Mouse (Mus musculus): Measurements from ENCODE around the gene Sbf2.
A peak's percentile ranks its signal among the peaks of the same experiment; 100 is the strongest.
"Not testable (repeated sequence)": the region's sequence is repeated elsewhere in the genome, so short reads cannot be mapped to it uniquely, and the experiment has no call there.

Gene Sbf2

DNA sequence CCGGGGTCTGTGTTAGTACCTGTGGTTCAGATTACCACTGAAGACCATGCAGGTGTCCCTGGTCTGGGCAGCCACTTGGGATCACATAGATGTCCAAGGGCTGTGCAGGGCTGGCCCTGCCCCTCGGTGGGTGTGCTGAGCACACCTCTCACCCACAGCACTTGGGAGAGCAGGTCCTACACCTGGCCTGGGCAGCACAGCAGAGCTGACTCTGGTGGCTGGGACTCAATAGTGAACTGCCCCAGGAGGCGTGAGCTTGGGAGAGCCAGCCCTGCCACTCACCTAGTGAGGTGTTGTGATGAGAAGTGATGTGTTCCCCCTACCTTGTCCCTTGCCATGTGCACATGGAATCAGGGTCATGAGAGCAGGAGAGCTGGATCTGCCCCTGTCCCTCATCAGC is 31.0 kb downstream of the Sbf2 start:
- DNase-seq (ENCODE audit: low spot score in 2 of 2): no peak

DNA sequence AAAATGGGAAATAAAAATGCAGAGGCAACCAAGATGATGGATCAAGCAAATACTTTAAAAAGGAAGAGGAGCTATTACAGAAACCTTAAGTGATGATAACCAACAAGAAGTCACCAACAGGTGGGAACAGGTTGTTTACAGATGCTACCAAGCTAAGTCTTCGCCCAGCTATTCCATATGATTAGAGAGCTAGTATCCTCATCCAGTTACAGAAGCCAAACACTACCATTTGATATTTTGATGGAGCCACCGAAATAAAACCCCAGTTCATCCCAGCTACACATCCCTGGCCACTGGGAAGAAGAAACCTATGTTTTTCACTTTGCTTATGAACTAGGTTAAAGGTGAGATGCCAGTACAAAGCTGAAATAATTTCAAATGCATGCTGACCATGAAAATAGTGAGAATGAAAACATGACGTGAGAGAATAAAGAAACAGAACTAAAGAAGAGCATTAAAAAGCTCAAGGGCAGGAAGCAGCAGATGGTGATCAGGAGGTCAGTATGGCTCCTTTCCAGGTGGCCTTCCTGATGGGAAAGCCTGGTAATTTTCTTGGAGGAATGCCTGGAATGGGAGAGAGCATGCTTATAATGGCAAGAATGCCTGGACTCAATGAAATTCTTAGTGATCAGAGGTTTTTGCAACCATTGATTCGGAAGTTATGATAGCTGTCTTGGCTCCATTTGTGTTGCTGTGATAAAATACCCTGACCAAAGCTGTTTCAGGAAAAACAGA is 48.7 kb downstream of the Sbf2 start:
- no peak for DNase-seq (ENCODE audit: low spot score in 2 of 2)

DNA sequence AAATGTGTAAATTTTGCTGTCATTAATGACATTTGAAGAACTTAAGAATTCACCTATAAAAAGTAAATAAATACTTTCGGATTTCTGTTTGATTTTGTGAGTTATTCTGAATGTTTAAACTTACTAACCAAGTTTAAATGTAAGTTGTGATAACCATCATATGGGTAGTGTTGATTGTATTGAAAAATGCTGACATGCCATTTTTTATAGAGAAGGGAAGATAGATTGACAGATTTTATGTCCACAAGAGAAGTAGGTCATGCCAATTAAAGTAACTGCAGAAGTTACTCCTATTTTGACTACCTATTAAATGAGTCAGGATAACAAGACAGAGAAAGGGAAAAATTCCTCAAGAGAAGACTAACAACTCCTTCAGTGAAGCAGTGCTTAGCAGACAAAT is 53.1 kb downstream of the Sbf2 start:
- DNase-seq (ENCODE audit: low spot score in 2 of 2): no peak

DNA sequence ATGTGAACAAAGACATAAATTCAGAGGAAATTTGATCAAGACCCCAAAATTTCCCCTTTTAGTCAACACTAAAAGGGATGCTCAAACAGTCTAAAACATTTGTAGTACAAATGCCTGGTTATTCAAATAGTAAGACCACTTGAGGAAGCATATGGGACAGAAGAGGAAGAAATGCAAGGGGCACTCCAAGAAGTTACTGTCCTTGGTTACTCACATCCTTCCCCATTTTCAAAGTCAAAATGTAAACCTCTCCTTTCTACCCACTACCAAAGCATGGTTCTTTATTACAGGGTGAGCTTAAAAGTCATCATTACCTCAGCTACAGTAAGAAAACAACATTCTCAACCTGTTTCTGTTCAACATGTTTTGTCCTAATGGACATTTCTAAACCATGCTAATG is 57.7 kb downstream of the Sbf2 start:
- DNase-seq (ENCODE audit: low spot score in 2 of 2): no peak

DNA sequence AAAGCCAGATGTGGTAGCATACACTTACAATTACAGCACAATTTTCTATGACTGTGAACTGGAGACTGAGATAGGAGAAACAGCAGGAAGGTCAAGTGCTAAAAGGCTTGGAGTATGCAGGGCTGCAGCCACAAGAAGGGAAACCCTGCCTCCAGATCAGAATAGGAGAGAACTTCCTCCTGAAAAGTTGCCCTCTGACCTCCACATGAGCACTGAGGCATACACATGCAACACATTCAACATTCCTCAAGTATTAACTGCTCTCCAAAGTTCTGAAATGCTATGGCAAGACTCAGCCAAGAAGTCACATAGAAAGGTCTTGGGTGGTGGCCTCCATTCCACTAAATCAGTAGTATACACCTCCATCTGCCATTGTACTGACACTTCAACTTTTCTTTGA is 58.5 kb downstream of the Sbf2 start:
- DNase-seq (ENCODE audit: low spot score in 2 of 2): no peak

DNA sequence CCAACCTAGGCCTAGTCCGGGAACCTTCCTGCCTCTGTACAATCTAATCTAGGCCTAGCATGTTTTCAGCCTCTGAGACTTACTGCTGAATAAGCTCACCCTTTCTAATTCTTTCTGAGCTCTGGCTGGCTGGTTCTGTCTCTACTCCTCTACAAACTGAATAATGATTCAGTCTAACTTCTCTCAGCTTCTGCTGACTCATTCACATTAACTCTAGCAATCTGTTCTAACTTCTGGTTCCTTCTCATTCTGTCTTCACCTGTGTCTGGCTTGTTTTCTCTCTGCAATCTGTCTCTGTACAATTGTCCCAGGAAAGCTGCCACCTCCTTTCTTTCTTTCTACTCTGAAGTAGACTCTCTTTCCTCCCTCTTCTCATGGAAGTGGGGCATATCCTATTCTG is 59.5 kb downstream of the Sbf2 start:
- no peak for DNase-seq (ENCODE audit: low spot score in 2 of 2)

DNA sequence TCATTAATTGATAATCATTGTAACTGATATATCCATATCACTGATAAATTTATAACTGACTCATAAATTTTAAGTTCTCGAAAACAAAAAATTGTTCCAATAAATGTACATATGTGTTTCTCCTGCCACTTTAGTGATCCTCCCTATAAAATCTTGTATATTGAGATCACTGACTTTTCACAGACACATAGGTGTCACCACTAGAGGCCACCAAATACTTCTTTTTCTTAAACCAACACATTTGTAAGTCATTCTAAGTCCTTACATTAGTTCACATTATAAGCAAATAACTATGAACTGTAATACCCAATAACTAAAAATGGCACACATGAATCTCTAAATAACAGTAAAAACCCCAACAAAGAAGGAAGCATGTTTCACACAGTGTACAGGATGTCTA is 66.5 kb downstream of the Sbf2 start:
- no peak for DNase-seq (ENCODE audit: low spot score in 2 of 2)

DNA sequence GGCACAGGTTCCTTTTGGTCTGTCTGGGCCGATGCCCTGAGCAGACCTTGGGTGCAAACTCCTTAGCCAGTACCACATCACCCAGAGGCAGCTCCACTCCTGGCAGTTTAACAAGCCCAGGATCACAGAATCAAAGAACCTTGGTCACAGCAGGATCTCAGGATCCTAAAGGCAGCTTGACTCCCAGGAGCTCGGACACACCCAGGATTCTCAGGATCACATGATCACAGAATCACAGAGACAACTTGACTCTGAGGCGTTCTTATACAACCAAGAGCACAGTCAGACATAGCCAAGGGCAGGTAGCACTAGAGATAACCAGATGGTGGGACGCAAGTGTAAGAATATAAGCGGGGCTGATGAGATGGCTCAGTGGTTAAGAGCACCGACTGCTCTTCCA is 71.4 kb downstream of the Sbf2 start:
- DNase-seq (ENCODE audit: low spot score in 2 of 2): no peak

DNA sequence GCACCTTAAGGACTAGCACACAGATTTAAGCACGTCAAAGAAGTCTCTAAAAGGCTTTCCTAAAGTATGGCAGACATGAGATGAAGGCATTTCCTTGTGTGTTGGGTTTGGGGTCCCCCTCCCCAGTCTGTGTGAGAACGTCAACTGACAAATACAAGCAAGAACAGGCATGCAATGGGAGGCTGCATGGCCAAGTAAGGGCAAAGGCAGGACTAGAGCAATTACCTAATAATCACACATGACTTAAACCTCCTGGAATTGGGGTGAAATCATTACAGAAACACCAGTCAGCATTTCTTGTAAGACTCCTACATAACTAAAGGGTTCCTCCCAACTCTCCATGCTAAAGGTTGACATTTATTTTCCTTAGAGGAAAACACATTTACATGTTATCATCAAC is 75.5 kb downstream of the Sbf2 start:
- no peak for DNase-seq (ENCODE audit: low spot score in 2 of 2)

DNA sequence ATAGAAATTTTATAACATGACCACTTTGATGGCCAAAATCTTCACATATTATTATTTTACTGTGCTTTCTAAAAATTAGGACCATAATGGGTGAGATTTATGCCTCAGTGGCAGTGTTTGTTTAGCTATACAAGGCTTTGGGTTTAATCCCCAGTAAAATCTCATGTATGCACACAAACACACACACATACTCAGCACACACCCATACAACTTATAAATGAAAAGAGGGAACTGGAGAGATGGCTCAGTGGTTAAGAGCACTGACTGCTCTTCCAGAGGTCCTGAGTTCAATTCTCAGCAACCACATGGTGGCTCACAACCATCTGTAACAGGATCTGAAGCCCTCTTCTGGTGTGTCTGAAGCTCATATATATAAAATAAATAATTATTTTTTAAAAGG is 84.4 kb downstream of the Sbf2 start:
- DNase-seq (ENCODE audit: low spot score in 2 of 2): not testable (repeated sequence)

DNA sequence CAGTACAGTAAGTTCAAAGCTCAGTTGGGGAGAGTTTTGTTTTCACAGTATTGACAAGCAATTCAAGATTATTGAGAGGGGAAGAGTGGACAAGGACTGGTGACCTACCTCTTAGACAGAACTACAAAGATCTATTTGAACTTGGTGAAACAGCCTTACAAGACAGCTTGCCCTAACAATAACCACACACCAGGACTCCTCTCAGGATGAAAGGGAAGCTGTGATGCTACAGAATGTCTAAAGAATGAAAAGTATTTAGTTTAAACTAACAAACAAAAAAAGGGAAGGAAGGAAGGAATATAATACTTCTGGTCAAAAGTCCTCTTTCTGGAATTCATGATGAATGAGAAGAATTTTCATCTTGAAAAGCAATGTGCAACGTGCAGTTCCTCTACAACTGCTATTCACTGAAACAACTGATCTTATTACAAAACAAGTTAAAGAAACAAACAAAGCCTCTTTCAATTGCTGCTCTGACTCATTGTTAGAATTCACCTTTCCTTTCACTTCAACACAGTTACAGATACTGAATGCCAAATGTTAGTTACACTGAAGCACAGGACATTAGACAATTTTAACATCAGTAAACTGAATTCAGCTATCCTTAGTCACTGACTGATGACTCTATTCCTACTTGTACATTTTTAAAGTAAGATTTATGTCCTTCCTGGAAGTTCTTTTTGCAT is 89.5 kb downstream of the Sbf2 start:
- DNase-seq (ENCODE audit: low spot score in 2 of 2): no peak

DNA sequence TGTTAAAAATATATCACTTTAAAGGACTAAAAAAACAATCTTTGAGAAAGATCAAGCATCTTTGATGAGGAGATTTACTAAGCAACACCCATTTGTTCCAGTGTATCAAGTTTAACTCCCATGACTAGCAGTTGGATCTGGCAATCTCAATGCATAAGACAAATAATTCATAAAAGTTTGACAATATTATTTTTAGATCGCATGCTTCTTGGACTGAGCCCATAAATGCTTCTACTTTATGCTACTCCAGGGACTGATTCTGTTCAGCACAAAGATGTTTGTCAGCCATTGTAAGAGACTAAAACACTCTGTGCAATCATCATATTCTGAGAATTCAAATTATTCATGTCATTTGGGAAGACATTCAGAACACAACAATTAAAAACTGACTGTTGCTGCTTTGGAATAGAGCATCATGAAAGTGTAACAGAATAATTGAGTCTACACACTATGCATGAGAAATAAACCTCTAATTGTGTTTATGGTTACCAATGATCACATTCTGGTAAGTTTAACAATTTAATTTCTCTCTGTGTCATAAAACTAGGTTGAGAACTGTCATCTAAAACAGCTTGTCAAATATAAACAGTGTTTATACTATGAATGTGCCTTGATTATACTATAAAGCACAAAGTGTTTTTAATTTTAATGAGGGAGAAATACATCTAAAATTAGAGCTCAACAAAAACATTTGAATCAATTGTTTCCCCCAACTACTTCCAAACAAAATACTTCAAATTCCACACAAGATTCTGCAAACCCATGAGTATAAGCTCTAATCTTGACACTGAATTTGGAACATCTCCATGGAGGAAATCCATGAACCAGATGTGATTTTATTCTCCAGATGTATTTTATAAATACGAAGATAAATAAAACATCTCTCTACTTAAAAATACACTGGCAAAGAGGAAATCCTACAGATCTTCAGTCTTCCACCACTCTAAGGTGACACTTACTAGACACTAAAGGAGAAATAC is 98.2 kb downstream of the Sbf2 start:
- DNase-seq (ENCODE audit: low spot score in 2 of 2): no peak

DNA sequence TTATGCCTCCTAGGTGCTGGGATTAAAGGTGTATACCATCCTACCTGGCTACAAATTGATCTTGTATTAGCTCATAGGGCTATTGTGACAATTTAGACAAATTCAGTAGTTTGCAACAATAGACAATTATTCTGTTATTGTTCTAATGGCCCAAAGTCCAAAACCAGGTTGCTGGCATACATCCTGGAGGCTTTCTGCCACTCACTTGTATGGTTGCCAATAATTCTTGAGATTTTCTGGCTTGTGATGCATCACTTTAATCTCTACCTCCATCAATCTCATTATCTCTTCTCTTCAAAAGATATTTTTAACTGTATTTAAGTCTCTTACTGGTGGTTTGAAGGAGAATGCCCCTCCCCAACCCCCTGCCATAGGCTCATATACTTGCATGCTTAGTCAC is 100.6 kb downstream of the Sbf2 start:
- DNase-seq (ENCODE audit: low spot score in 2 of 2): no peak

DNA sequence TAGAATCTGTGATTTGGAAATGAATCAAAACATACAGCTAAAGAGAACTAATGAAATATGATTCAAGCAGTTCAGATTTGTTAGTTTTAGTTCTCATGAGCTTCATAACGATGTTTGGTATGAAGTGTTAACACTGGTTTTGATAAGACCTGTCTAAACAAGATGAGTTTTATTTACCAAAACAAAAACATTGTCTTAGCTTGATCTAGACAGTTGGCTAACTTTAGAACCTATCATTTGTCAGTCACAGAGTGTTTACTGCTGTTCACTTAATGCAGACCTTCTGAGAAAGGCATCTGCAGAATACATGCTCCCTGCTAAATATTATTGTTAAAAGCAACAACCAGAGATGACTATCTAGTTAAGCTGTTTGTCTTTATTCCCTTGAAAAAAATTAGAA is 116.1 kb downstream of the Sbf2 start:
- no peak for DNase-seq (ENCODE audit: low spot score in 2 of 2)

DNA sequence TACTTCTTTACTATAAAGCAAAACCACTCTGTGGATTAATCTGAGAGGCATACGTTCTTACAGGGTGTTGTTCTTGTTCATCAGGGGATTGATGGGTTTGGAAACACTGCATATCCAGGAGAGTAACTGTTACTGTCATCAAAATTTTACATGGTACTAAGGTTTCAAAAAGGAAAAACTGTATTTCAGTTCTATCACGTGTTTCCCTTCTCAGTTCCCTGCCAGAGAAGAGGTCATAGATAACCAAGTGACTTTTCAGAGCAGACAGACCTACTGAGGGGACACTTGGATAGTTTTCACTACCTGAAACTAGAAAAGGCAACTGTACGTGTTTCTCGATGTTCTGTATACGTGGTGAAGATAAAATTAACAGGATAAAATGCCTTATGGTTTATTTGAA is 123.7 kb downstream of the Sbf2 start:
- no peak for DNase-seq (ENCODE audit: low spot score in 2 of 2)

DNA sequence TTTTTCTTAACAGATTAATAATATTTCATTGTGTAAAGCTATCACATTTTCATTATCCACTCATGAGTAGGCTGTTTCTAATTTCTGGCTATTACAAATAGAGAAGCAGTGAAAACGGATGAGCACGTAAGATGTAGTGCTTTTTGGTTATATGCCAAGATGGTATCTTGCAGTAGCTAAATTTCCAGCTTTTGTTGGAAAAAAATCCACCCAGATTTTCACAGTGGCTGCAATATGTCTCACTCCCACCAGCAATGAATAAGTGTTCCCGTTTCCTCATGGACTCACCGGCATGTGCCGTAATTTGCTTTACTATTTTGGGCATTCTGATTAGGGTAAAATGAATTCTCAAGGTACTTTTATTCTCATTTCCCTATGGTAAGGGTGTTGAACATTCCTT is 129.7 kb downstream of the Sbf2 start:
- no peak for DNase-seq (ENCODE audit: low spot score in 2 of 2)

DNA sequence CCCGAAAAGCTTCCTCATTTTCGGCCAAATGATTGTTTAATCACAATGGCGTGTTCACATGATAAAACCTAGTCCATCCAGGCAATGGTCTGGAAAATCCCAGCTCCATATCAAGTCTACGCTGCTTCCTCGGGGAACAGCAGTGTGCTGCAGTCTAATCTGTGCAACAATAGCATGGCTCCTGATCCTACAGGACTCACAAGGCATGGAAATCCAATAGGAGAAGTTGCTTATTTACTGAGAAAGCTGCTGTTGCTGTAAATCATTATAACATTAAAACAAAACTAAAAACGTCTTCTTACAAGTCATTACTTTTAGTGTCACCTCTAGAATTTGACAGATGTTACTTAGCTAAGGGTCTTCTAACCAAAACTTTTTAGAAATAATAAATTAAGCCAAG is 143.7 kb downstream of the Sbf2 start:
- no peak for DNase-seq (ENCODE audit: low spot score in 2 of 2)

DNA sequence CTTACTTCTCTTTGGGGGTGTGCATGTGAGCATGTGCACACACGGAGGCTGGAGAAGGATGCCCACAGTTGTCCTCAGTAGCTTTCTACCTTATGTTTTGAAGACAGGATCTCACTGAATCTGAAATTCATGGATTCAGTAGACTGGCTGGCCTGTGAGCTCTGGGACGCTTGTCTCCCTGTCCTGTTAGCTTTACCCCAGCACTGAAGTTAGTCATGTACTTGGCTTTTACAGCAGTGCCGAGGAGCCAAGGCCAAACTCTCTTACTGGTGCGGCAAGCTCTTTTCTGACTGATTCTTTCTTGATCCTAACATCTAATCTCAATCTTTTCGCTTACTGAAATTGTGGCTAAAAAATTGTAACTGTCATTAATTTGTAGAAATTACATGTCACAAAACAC is 151.3 kb downstream of the Sbf2 start:
- DNase-seq (ENCODE audit: low spot score in 2 of 2): no peak

DNA sequence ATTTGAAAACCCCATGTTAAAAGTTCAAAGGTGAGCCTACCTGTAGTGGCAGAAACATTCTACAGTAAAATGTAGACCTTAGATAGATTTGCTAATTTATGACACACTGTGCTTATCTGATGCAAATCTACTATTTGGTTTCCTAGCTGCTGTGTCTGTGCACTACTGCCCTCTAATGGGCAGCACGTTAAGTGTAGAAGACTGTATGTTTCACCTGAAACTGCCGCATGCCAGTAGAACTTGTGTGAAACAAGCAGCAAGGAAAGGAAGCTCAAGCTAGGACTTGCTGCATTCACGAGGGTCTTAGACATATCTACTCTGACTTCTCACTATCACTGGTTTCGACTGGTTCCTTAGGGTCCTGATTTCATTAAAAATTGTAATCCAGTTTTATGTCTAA is 182.4 kb downstream of the Sbf2 start:
- DNase-seq (ENCODE audit: low spot score in 2 of 2): peak; percentile 18 to 63

DNA sequence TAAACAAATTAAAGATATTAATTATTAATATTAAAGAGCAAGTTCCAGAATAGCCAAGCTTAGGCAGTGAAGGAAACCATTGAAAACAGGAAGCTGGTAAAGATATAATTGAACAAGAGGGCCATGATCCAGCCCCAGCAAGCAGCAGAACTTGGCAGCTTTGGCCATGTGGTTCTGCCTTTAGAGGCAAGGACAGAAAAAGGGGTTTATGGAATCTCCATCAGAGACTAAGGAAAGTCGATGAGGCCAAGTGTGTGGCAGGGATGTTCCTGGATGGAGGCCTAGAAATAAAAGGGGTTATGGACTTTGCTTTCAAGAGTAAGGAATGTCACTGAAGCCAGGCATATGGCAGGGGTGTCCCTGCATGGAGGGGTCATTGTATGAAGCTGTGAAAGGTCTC is 198.4 kb downstream of the Sbf2 start:
- no peak for DNase-seq (ENCODE audit: low spot score in 2 of 2)

DNA sequence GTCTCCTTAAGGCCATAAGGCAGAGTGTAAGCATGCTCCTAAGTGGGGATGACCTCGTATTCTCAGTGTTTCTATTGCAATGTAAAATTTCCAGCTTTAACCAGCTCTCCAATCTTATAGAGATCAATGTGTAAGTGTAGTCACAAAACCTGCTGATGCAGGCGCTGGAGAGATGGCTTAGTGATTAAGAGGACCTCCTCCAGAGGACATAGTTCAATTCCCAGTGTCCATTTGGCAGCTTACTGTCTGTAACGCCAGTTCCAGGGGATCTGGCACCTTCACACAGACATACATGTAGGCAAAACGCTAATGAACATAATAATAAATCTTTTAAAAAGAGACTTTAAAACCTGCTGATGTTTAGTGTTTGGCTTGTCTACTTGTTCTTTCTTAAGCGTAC is 200.4 kb downstream of the Sbf2 start:
- no peak for DNase-seq (ENCODE audit: low spot score in 2 of 2)

DNA sequence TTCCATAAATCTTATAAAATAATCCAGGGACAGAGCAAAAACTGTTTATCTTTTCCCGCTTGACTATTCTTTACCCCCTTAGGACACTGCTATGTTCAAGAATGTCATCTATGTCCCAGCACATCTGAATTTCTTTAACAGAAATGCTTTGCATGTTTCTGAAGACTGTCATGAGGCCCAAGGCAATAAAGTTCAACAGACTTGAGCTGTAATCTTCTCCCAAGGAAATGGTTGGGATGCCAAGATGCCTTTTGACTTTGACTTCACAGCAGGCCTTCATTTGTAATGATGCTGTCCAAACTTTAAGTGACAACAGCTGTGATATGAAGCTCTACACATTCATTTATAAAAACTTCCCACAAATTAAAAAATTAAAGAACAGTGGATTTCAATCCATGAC is 212.6 kb downstream of the Sbf2 start:
- DNase-seq (ENCODE audit: low spot score in 2 of 2): no peak

DNA sequence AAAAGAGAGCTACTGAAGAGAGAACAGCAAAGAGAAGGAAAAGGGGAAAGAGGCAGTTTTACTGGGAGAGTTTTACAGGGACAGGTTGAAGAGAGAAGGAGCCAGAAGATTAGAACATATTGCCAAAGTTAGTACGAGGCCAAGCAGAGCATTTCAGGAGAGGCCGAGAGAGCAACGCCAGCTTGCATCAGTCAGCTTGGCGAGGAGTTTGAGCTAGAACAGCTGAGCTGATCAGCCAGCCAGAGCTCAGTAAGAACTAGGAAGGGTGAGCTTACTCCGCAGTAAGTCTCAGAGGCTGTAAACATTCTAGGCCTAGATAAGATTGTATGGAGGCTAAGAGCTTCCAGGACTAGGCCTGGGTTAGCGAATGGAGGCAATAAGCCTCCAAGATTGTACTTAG is 222.1 kb downstream of the Sbf2 start:
- no peak for DNase-seq (ENCODE audit: low spot score in 2 of 2)
